21 mouse cellular contexts compared by ENCODE assay signal in the genomic region with DNA sequence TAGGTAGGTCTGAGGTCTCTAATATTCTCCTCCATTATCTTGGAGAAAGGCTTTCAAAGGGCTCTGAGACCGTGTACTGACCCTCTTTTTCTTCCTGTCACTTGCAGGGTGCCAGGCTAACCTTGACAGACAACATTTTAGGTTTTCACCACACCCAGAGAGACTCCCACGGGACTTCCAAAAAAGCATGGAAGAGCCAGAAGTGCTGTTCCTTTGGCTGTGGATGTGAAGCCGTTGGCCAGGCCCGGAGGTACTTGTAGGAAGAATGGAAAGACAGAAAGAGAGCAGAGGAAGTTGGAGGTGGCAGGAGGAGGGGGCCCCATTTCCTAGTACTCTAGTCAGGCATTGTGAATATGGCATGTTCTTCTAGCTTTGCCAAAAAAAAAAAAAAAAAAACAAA. TPM values are rescaled to one million over a fixed set of nuclear protein-coding genes. Genes with fewer than 3 reads are reported as not detected.
DNase-seq lines count a peak whose midpoint lies in the region; TF ChIP-seq lines count a peak whose summit lies in the region.
"Had no signal": no experiment of that assay in that cellular context is flagged by ENCODE, and none has a peak within 500 bp of the region (broad histone marks: within the 10 kb centered on the region; RNA-seq: fewer than 3 reads in every experiment).

No protein-coding gene starts in this region.

- peak overlapping the region; percentile 71; the same call in 1 of the 2 replicates for H3K27ac ChIP-seq in layer of hippocampus, adult 2 months
- peak overlapping the region; percentile 79 for H3K27ac ChIP-seq in left cerebral cortex, adult 2 months
- H3K27ac ChIP-seq: forebrain, embryonic 10.5 days; forebrain, embryonic 13.5 days; heart, adult 2 months; heart, embryonic 10.5 days; heart, embryonic 13.5 days; hindbrain, embryonic 12.5 days; hindbrain, embryonic 15.5 days had no signal

- no peak for DNase-seq in layer of hippocampus, adult 2 months (ENCODE audit: low spot score in 2 of 2)
- no peak for DNase-seq in layer of hippocampus, postnatal 36 days
- DNase-seq in left cerebral cortex, adult 2 months (ENCODE audit: extremely low spot score in 1 of 2, low spot score in 2 of 2) = peak in 1 of 2 experiments; percentile 32
- no peak for DNase-seq in left cerebral cortex, adult 11 months (ENCODE audit: low spot score)
- peak; percentile 16 to 20 for DNase-seq in right cerebral cortex, postnatal 36 days (ENCODE audit: low spot score in 2 of 2)
- DNase-seq in right cerebral cortex, postnatal 14 days = no peak
- DNase-seq in telencephalon, adult 2 months (ENCODE audit: low read depth, low spot score) = peak; percentile 36
- no peak for DNase-seq in c-Kit-positive CD71-positive TER-119-positive erythroid progenitor cells, embryonic 14.5 days (ENCODE audit: low spot score)
- DNase-seq: adrenal gland, adult 8-10 months; adrenal gland, postnatal 36 days; cerebellum, adult 11-12 months; cerebellum, adult 8-10 months; cerebellum, postnatal 36 days; gastrocnemius, postnatal 25 days; heart, adult 2 months had no signal

- no peak for TF ChIP-seq CTCF in layer of hippocampus, adult 2 months (conservative IDR thresholded peaks at IDR 0.05)
- TF ChIP-seq CTCF in left cerebral cortex, adult 2 months (IDR thresholded peaks at IDR 0.05) = no peak

- intact Hi-C loops in left cerebral cortex, adult 2 months (cut with DNase I) = loop anchor here (1.0 to 5.0 kb wide), 7 partner anchors 54 to 390 kb away; no protein-coding TSS in a partner anchor

- H3K4me3 ChIP-seq in layer of hippocampus, adult 2 months = no peak overlapping the region
- H3K4me3 ChIP-seq in left cerebral cortex, adult 2 months = no peak overlapping the region
- H3K4me3 ChIP-seq: forebrain, embryonic 10.5 days; forebrain, embryonic 13.5 days; heart, adult 2 months; heart, embryonic 10.5 days; heart, embryonic 13.5 days; hindbrain, embryonic 12.5 days; hindbrain, embryonic 15.5 days had no signal

RNA-seq across cellular contexts. Expression of a gene that starts 56.0 kb away (rescaled TPM):
- 10 to 100 TPM; 32.2 to 33.5 TPM for total RNA-seq in layer of hippocampus, adult 2 months (2021)
- total RNA-seq in layer of hippocampus, postnatal 36 days (2021) = 10 to 100 TPM; 34.0 to 40.5 TPM
- total RNA-seq in left cerebral cortex, adult 2 months (2021) = 10 to 100 TPM; 43.0 to 49.3 TPM

Comparison
In these comparisons a context has a peak if more than half of its experiments do, and no peak if none do; other contexts are left out.
1. DNase-seq: peak in right cerebral cortex, postnatal 36 days (2 of 2) and telencephalon, adult 2 months (single experiment); none in layer of hippocampus, adult 2 months (0 of 2), layer of hippocampus, postnatal 36 days (0 of 2), left cerebral cortex, adult 11 months (single experiment), right cerebral cortex, postnatal 14 days (single experiment) and c-Kit-positive CD71-positive TER-119-positive erythroid progenitor cells, embryonic 14.5 days (single experiment).